Mouse (Mus musculus) liver, adult (tissue): ENCODE measurements around the gene Cradd.

Experiments
- GATA4 ChIP-seq: IDR thresholded peaks from 2 replicates; pipeline ENCODE4 v1.6.1; 2014; ENCODE audit warnings: mild to moderate bottlenecking, low read length; ENCODE audit not compliant: insufficient replicate concordance

Gene Cradd

GRCm38 (mm10) chr10:95347776-95348175 is 23.8 kb upstream of the Cradd start:
- no peak for TF ChIP-seq GATA4

DNA sequence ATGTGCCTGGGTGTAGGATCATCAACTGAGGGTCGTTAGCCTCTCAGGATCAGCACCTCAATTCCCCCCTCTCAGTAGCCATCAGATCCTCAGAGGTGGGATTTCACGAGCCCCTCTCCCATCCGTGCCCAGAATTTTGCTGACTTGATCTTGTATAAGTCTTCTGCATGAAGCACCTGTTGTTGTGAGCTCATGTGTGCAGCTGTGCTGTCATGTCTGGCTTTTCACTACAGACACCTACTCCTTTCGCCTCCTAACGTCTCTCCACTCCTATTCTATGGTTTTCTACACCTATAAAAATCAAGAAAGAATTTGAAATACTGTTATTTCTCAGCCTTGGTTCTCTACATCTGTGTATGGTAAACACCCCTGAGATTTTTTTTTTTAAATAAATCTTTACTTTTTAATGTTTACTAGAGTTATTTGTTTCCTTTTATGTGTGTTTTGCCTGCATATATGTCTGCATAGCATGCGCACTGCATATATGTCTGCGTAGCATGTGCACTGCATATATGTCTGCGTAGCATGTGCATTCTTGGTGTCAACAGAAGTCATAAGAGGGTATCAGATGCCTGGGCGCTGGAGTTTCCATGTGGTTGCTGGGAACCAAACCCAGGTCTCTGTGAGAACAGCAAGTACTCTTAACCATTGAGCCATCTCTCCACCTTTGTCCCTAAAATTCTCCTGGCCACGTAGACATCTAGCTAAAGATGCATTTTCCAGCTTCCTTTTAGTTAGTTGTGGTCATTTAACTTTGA is 19.1 kb upstream of the Cradd start:
- TF ChIP-seq GATA4: no peak

- TF ChIP-seq GATA4: no peak
Measured at GRCm38 (mm10) chr10:95340676-95341075, 16.7 kb upstream of the Cradd start.

DNA sequence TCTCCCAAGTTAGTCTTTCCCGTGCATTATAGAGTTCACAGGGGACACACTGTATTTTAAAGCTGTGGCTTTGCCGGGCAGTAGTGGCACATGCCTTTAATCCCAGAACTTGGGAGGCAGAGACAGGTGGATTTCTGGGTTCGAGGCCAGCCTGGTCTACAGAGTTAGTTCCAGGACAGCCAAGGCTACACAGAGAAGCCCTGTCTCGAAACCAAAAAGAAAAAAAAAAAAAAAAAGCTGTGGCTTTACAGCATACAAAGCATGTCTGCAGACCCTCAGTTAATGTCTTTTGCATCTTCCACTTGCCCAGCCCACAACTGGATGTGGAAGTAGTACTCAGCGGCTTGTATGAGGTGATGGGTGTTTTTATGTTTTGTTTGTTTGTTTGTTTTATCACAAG is 13.7 kb upstream of the Cradd start:
- no peak for TF ChIP-seq GATA4

DNA sequence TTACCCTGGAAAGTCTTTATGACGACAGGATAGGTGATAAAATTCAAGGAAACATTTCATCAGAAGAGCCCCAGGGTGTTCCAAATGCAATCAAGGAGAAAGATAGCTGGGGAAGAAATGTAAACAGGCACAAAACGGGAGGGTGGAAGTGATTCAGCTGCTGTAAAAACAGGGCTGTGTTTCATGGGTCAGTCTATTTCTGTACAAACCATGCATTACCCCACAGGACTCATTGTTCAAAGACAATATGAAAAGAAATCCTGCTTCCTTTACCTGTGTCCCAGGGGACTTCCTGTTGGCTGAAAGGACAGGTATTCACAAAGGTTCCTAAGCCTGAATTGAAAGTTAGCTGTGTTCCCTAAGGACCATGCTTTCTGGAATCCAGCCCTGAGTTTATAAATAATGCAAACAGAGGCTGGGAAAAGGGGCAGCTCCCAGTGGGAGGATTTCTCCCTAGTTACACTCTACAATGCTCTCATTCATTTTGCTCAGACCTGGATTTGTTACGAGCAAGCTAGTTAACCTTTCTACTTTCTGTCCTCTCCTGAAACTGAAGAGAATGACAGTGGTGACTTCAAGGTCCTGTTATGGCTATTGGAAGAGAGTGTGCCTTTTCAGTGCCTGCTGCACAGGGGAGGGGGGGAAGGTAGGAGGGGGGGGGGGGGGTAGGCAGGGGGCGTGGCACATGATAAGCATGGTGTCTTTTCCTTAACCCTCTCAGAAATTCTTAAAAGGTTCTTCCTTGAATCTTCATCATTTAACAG is 13.0 kb upstream of the Cradd start:
- TF ChIP-seq GATA4: no peak

DNA sequence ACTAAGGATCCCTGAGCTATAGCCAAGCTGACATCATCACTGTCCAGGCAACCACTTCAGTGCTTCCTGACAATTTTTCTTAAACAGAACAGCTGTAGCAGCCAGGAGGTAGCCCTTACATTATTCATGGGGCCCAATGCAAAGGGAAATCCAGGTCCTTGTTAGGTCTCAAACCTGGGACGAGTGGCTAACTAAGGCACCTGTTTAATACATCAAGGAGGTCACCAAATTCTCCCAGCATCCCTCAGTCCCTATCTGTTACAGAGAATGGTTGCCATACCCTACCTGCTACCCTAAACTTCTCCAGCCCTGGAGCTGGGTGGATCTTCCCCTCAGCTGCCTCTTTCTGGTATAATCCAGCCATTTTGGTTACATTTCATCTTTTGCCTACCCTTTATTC is 10.9 kb upstream of the Cradd start:
- no peak for TF ChIP-seq GATA4

- TF ChIP-seq GATA4: no peak
Measured at GRCm38 (mm10) chr10:95332596-95332995, 8.7 kb upstream of the Cradd start.

- no peak for TF ChIP-seq GATA4
Measured at GRCm38 (mm10) chr10:95330375-95331363, 6.7 kb upstream of the Cradd start.

DNA sequence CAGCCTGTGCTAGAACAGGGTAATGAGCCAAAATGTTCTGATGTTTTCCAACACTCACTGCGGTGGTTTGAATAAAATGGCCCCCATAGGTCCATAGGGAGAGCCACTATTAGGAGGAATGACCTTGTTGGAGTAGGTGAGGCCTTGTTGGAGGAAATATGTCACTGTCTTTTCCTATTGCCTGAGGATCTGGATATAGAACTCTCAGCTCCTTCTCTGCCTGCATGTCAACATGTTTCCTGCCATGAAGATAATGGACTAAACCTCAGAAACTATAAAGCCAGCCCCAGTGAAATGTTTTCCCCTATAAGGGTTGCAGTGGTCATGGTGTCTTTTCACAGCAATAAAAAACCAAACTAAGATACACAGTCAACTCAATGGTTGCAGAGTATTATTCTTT is 6.0 kb upstream of the Cradd start:
- no peak for TF ChIP-seq GATA4

GRCm38 (mm10) chr10:95324278-95324631 is 322 bp upstream of the Cradd start:
- TF ChIP-seq GATA4: no peak

DNA sequence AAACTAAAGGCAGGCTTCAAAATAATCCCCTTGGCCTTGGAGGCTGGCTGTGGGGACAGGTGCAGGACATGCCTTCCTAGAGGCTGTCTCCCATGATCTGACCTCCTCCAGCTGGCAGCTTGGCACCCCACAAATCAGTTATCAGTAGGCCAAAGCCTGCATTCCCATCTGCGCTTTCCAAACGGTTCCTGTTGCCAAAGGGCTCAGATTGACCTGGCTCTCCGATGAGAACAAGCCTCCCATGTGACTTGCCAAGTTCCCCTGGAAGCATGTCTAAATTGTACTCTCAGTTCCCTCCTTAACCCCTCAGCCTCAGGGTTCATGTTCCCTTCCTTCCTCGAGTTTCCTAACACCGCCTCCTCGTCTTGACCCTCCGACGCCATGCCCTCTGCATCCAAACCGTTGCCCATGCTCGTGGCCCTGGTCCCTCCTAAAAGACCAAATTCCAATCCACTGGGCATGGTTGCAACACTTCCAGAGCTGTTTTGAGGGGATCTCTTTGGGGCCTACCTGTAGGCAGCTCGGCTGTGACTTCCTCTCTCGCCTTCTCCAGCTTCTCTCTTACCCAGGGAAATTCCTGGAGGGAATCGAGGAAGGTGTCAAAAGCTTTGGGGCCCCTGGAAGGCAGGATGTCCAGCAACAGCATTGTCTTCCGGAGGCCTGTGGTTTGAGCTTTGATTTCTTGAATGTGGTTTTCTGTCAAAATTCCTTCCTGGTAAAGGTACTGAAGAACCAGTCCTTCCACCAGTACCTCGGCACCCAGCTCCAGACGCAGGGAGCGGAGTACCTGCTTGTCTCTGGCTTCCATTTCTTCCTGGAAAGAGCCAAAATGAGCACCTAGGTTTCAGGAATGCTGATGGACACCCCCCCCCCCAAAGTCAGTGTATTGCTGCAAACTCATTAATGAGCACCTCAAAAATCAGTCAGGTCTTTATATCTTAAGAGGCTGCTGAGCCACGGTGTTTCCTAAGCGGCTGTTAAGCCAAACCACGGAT is 1.6 kb downstream of the Cradd start:
- peak; percentile 83; the same call in 1 of the 2 replicates for TF ChIP-seq GATA4

- no peak for TF ChIP-seq GATA4
Measured at GRCm38 (mm10) chr10:95319001-95319400, 4.9 kb downstream of the Cradd start.

GRCm38 (mm10) chr10:95318392-95318708 is 5.6 kb downstream of the Cradd start:
- peak; percentile 94 for TF ChIP-seq GATA4
